Mouse (Mus musculus): ENCODE results near the gene Ampd1. TPM values are rescaled to one million over a fixed set of nuclear protein-coding genes. Genes with fewer than 3 reads are reported as not detected.

Gene Ampd1
- total and polyA plus RNA-seq, 3 experiments: 0.19 TPM; not detected in 2

DNA sequence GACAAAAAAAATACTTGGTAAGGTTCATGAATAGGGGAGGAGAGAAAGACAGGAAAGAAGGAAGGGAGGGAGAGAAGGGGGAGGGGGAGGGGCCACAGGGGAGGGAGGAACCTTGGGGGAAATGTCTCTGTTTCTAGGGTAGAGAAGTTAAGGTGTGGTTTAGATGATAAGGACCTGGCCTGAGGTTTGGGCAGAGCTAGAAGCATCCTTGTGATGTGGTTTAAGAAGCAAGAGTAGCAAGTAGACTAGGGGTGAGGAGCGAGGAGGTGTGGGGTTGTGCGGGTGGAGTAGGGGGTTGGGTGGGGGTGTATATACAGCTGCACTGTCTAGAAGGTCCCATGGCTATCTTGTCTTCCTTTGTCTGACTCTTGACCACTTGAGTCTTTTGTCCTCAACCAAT is 17.9 kb downstream of the Ampd1 start:
- no peak for DNase-seq (ENCODE audit: extremely low read depth)
- H3K36me3 ChIP-seq (replicated peaks in 1 of 2; ENCODE audit: control insufficient read depth in 1 of 2, insufficient read depth in 1 of 2, low read length in 1 of 2): no peaks in the 10 kb centered on the region
- no peak overlapping the region for H3K4me2 ChIP-seq (ENCODE audit: insufficient read depth, low read depth, poor library complexity, severe bottlenecking)
- no peaks in the 10 kb centered on the region for H3K4me1 ChIP-seq (ENCODE audit: control insufficient read depth in 1 of 2, insufficient read depth in 2 of 2)
- H3K27me3 ChIP-seq (replicated peaks): no peaks in the 10 kb centered on the region
- H3K9ac ChIP-seq (ENCODE audit: insufficient read depth, low read depth): no peak overlapping the region
- H3K4me3 ChIP-seq (replicated peaks in 1 of 3; ENCODE audit: low read depth in 2 of 3, low read length in 2 of 3, poor library complexity in 1 of 3): no peak overlapping the region
- in situ Hi-C loops (cut with MboI; ENCODE audit: low pct_ligation_motif_present, low pct_unique_long_range_greater_than_20kb, low sequenced_read_pairs): no loop called here
- H3K79me2 ChIP-seq (replicated peaks; ENCODE audit: control insufficient read depth, extremely low read depth, insufficient read depth, poor library complexity, severe bottlenecking): no peaks in the 10 kb centered on the region
- no peaks in the 10 kb centered on the region for H3K9me3 ChIP-seq (replicated peaks; ENCODE audit: low read length)
- H3K27ac ChIP-seq (ENCODE audit: insufficient read depth, low read depth): no peak overlapping the region
- TF ChIP-seq KAT2A (IDR thresholded peaks at IDR 0.05; ENCODE audit: insufficient replicate concordance, low read length): no peak
- TF ChIP-seq POLR2AphosphoS2 (IDR thresholded peaks at IDR 0.05; ENCODE audit: low read depth, low read length): no peak
- no peak for TF ChIP-seq HCFC1 (IDR thresholded peaks at IDR 0.05; ENCODE audit: low read depth, low read length)
- TF ChIP-seq USF1 (IDR thresholded peaks at IDR 0.05; ENCODE audit: low read depth, low read length): no peak
- no peak for TF ChIP-seq ZNF384 (IDR thresholded peaks at IDR 0.05; ENCODE audit: low read depth, low read length)
- TF ChIP-seq CHD2 (IDR thresholded peaks at IDR 0.05; ENCODE audit: low read length): no peak
- TF ChIP-seq UBTF (IDR thresholded peaks at IDR 0.05; ENCODE audit: low read depth, low read length): no peak
- TF ChIP-seq ZKSCAN1 (IDR thresholded peaks at IDR 0.05; ENCODE audit: borderline replicate concordance, low read depth, low read length): no peak
- TF ChIP-seq CHD1 (IDR thresholded peaks at IDR 0.05; ENCODE audit: low read depth, low read length): no peak
- no peak for TF ChIP-seq NELFE (IDR thresholded peaks at IDR 0.05; ENCODE audit: low read depth, low read length)
- TF ChIP-seq POLR2A (IDR thresholded peaks at IDR 0.05; ENCODE audit: low read depth, low read length): no peak
- TF ChIP-seq E2F4 (IDR thresholded peaks at IDR 0.05; ENCODE audit: insufficient replicate concordance, low read depth, low read length): no peak
- TF ChIP-seq MXI1 (IDR thresholded peaks at IDR 0.05; ENCODE audit: low read depth, low read length): no peak
- no peak for TF ChIP-seq TBP (conservative IDR thresholded peaks at IDR 0.05; ENCODE audit: low read depth, low read length)
- no peak for TF ChIP-seq BHLHE40 (IDR thresholded peaks at IDR 0.05; ENCODE audit: low read depth, low read length)
- TF ChIP-seq SIN3A (IDR thresholded peaks at IDR 0.05; ENCODE audit: low read length): no peak
- no peak for TF ChIP-seq MAZ (IDR thresholded peaks at IDR 0.05; ENCODE audit: low read depth, low read length)
- TF ChIP-seq RAD21 (IDR thresholded peaks at IDR 0.05; ENCODE audit: low read depth, low read length): no peak
- TF ChIP-seq TCF12 (IDR thresholded peaks at IDR 0.05; ENCODE audit: low read depth, low read length): no peak
- dilution Hi-C loops (cut with MboI; ENCODE audit: extremely low pct_ligation_motif_present, extremely low pct_unique_long_range_greater_than_20kb, low sequenced_read_pairs): no loop called here

DNA sequence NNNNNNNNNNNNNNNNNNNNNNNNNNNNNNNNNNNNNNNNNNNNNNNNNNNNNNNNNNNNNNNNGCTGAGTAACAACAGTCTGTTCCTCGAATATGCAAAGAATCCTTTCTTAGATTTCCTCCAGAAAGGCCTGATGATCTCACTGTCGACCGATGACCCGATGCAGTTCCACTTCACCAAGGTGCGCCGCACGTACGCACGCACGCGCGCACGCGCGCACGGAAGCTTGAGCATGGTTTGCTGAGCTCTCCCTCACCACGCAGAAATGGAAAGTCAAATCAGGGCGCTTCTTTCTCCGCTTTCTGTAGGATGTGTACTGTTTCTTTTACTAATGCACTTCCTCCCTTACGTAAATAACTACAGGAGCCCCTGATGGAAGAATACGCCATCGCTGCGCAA is 24.8 kb downstream of the Ampd1 start:
- H3K9ac ChIP-seq (ENCODE audit: insufficient read depth, low read depth): no peak overlapping the region
- H3K4me2 ChIP-seq (ENCODE audit: insufficient read depth, low read depth, poor library complexity, severe bottlenecking): no peak overlapping the region
- no peak overlapping the region for H3K4me3 ChIP-seq (replicated peaks in 1 of 3; ENCODE audit: low read depth in 2 of 3, low read length in 2 of 3, poor library complexity in 1 of 3)
- dilution Hi-C loops (cut with MboI; ENCODE audit: extremely low pct_ligation_motif_present, extremely low pct_unique_long_range_greater_than_20kb, low sequenced_read_pairs): no loop called here
- TF ChIP-seq MYC (IDR thresholded peaks at IDR 0.05; ENCODE audit: low read depth, low read length): no peak
- TF ChIP-seq CHD1 (IDR thresholded peaks at IDR 0.05; ENCODE audit: low read depth, low read length): no peak
- no peak for TF ChIP-seq TCF12 (IDR thresholded peaks at IDR 0.05; ENCODE audit: low read depth, low read length)
- TF ChIP-seq E2F4 (IDR thresholded peaks at IDR 0.05; ENCODE audit: insufficient replicate concordance, low read depth, low read length): no peak
- TF ChIP-seq MAX (IDR thresholded peaks at IDR 0.05; ENCODE audit: low read length): no peak
- TF ChIP-seq MAZ (IDR thresholded peaks at IDR 0.05; ENCODE audit: low read depth, low read length): no peak
- TF ChIP-seq POLR2A (IDR thresholded peaks at IDR 0.05; ENCODE audit: low read depth, low read length): no peak
- TF ChIP-seq JUND (conservative IDR thresholded peaks at IDR 0.05; ENCODE audit: low read depth, low read length): no peak
- TF ChIP-seq NRF1 (IDR thresholded peaks at IDR 0.05; ENCODE audit: low read depth, low read length): no peak
- no peak for TF ChIP-seq CTCF (conservative IDR thresholded peaks at IDR 0.05 in 1 of 2, IDR thresholded peaks at IDR 0.05 in 1 of 2; ENCODE audit: low read depth in 2 of 2, low read length in 2 of 2)
- TF ChIP-seq RAD21 (IDR thresholded peaks at IDR 0.05; ENCODE audit: low read depth, low read length): no peak
- TF ChIP-seq NELFE (IDR thresholded peaks at IDR 0.05; ENCODE audit: low read depth, low read length): no peak
- TF ChIP-seq POLR2AphosphoS2 (IDR thresholded peaks at IDR 0.05; ENCODE audit: low read depth, low read length): no peak
- TF ChIP-seq ELF1 (IDR thresholded peaks at IDR 0.05; ENCODE audit: low read depth, low read length): no peak
- no peak for TF ChIP-seq HCFC1 (IDR thresholded peaks at IDR 0.05; ENCODE audit: low read depth, low read length)
- TF ChIP-seq EP300 (IDR thresholded peaks at IDR 0.05; ENCODE audit: low read length): no peak
- in situ Hi-C loops (cut with MboI; ENCODE audit: low pct_ligation_motif_present, low pct_unique_long_range_greater_than_20kb, low sequenced_read_pairs): no loop called here
- no peaks in the 10 kb centered on the region for H3K9me3 ChIP-seq (replicated peaks; ENCODE audit: low read length)
- no peaks in the 10 kb centered on the region for H3K79me2 ChIP-seq (replicated peaks; ENCODE audit: control insufficient read depth, extremely low read depth, insufficient read depth, poor library complexity, severe bottlenecking)
- peaks cover 0 to 7% of the 10 kb centered on the region in 2 experiments; a peak in 2 of 4 replicates for H3K4me1 ChIP-seq (ENCODE audit: control insufficient read depth in 1 of 2, insufficient read depth in 2 of 2)
- H3K36me3 ChIP-seq (replicated peaks in 1 of 2; ENCODE audit: control insufficient read depth in 1 of 2, insufficient read depth in 1 of 2, low read length in 1 of 2): no peaks in the 10 kb centered on the region
- DNase-seq (ENCODE audit: extremely low read depth): no peak
- no peak overlapping the region for H3K27ac ChIP-seq (ENCODE audit: insufficient read depth, low read depth)
- peaks cover 5% of the 10 kb centered on the region for H3K27me3 ChIP-seq (replicated peaks)

All from CH12.LX (cell line).